Comparison of ENCODE assay signal across 20 mouse cellular contexts in genomic region chr6:91210852-91211251, GRCm38 (mm10). TPM values are rescaled to one million over a fixed set of nuclear protein-coding genes. Genes with fewer than 3 reads are reported as not detected.
DNase-seq lines count a peak whose midpoint lies in the region; ATAC-seq and TF ChIP-seq lines count a peak whose summit lies in the region.
"Had no signal": no experiment of that assay in that cellular context is flagged by ENCODE, and none has a peak within 500 bp of the region (broad histone marks: within the 10 kb centered on the region; RNA-seq: fewer than 3 reads in every experiment).

No protein-coding gene starts in this region.

- no peak overlapping the region for H3K9ac ChIP-seq in lung, embryonic 14.5 days
- no peak overlapping the region for H3K9ac ChIP-seq in embryonic facial prominence, embryonic 13.5 days
- H3K9ac ChIP-seq in limb, embryonic 13.5 days, result no peak overlapping the region
- H3K9ac ChIP-seq: forebrain, embryonic 12.5 days; neural tube, embryonic 15.5 days had no signal

- no peaks in the 10 kb centered on the region for H3K36me3 ChIP-seq in lung, embryonic 14.5 days (ENCODE audit: insufficient read depth)
- H3K36me3 ChIP-seq in embryonic facial prominence, embryonic 13.5 days, result 0 out of 2 replicates have a peak, but pooled peaks cover 3% of the 10 kb centered on the region
- H3K36me3 ChIP-seq in limb, embryonic 13.5 days, result peaks cover 6% of the 10 kb centered on the region
- H3K36me3 ChIP-seq: forebrain, embryonic 12.5 days; neural tube, embryonic 15.5 days had no signal

- peaks cover 9% of the 10 kb centered on the region for H3K27me3 ChIP-seq in lung, embryonic 14.5 days (ENCODE audit: insufficient read depth, low read length)
- no peaks in the 10 kb centered on the region for H3K27me3 ChIP-seq in embryonic facial prominence, embryonic 13.5 days
- H3K27me3 ChIP-seq in limb, embryonic 13.5 days, result no peaks in the 10 kb centered on the region

- WGBS in lung, embryonic 14.5 days, result 30% methylated on average over 3 of the region's 3 CpGs
- WGBS in lung, adult 2 months, result 51% methylated on average over 3 of the region's 3 CpGs
- 67% methylated on average over 3 of the region's 3 CpGs for WGBS in embryonic facial prominence, embryonic 13.5 days
- 62% methylated on average over 3 of the region's 3 CpGs for WGBS in limb, embryonic 13.5 days

- H3K4me2 ChIP-seq in lung, embryonic 14.5 days, result no peak overlapping the region
- no peak overlapping the region for H3K4me2 ChIP-seq in embryonic facial prominence, embryonic 13.5 days
- no peak overlapping the region for H3K4me2 ChIP-seq in limb, embryonic 13.5 days (replicated peaks)
- H3K4me2 ChIP-seq: forebrain, embryonic 12.5 days; neural tube, embryonic 15.5 days had no signal

- intact Hi-C loops in gastrocnemius, adult 2 months (cut with DNase I), result no loop called here
- intact Hi-C loops in left cerebral cortex, postnatal 10 days (cut with DNase I), result no loop called here

- H3K4me3 ChIP-seq in lung, embryonic 14.5 days (ENCODE audit: low read depth, low read length), result no peak overlapping the region
- no peak overlapping the region for H3K4me3 ChIP-seq in lung, adult 2 months (replicated peaks; ENCODE audit: extremely low read depth, low read depth, low read length)
- H3K4me3 ChIP-seq in embryonic facial prominence, embryonic 13.5 days, result no peak overlapping the region
- no peak overlapping the region for H3K4me3 ChIP-seq in limb, embryonic 13.5 days
- H3K4me3 ChIP-seq in gastrocnemius, adult 2 months, result no peak overlapping the region
- H3K4me3 ChIP-seq: forebrain, embryonic 12.5 days; heart, adult 2 months; neural tube, embryonic 15.5 days had no signal

- ATAC-seq in lung, embryonic 14.5 days (ENCODE audit: insufficient read depth), result peak; percentile 39; the same call in 1 of the 2 replicates
- no peak for ATAC-seq in embryonic facial prominence, embryonic 13.5 days (ENCODE audit: insufficient number of reproducible peaks, insufficient read depth, low FRiP score, low TSS enrichment, low read depth)
- no peak for ATAC-seq in limb, embryonic 13.5 days (ENCODE audit: low FRiP score, low read depth)

- no peaks in the 10 kb centered on the region for H3K9me3 ChIP-seq in lung, embryonic 14.5 days (ENCODE audit: low read depth, low read length)
- H3K9me3 ChIP-seq in embryonic facial prominence, embryonic 13.5 days, result no peaks in the 10 kb centered on the region
- H3K9me3 ChIP-seq in limb, embryonic 13.5 days, result no peaks in the 10 kb centered on the region
- H3K9me3 ChIP-seq: forebrain, embryonic 12.5 days; neural tube, embryonic 15.5 days had no signal

- no peak for TF ChIP-seq CTCF in lung, embryonic 14.5 days (IDR thresholded peaks at IDR 0.05; ENCODE audit: low read depth)
- no peak for TF ChIP-seq CTCF in lung, adult 2 months (IDR thresholded peaks at IDR 0.05; ENCODE audit: insufficient read depth, low read length)
- TF ChIP-seq CTCF in gastrocnemius, adult 2 months (IDR thresholded peaks at IDR 0.05), result no peak

- peak; percentile 94 for DNase-seq in heart, adult 11 months
- no peak for DNase-seq in heart, adult 9 months (ENCODE audit: low spot score in 2 of 2)
- DNase-seq in lung, embryonic 14.5 days, result peak; percentile 21
- no peak for DNase-seq in lung, adult 2 months
- DNase-seq in gastrocnemius, adult 2 months, result no peak
- DNase-seq in left cerebral cortex, postnatal 10 days (ENCODE audit: extremely low spot score in 1 of 2, low spot score in 2 of 2), result no peak
- DNase-seq: cerebellum, adult 11-12 months; cerebellum, postnatal 36 days; kidney, adult 8-10 months; kidney, postnatal 4 days; left cerebral cortex, postnatal 4 days; lung, postnatal 10 days; spleen, adult 18-20 months; thymus, postnatal 36 days had no signal

- H3K27ac ChIP-seq in lung, embryonic 14.5 days (ENCODE audit: low read depth), result peak overlapping the region; percentile 24; the same call in 1 of the 2 replicates
- peak overlapping the region; percentile 79 for H3K27ac ChIP-seq in embryonic facial prominence, embryonic 13.5 days
- peak overlapping the region; percentile 78; the same call in 1 of the 2 replicates for H3K27ac ChIP-seq in limb, embryonic 13.5 days
- no peak overlapping the region for H3K27ac ChIP-seq in gastrocnemius, adult 2 months
- H3K27ac ChIP-seq: heart, adult 2 months; stomach, postnatal 0 days had no signal

- peaks cover 5% of the 10 kb centered on the region; the same call in 1 of the 2 replicates for H3K4me1 ChIP-seq in lung, embryonic 14.5 days (ENCODE audit: insufficient read depth)
- no peaks in the 10 kb centered on the region; the same call in 1 of the 2 replicates for H3K4me1 ChIP-seq in lung, adult 2 months (ENCODE audit: control insufficient read depth, insufficient read depth, low read length)
- H3K4me1 ChIP-seq in embryonic facial prominence, embryonic 13.5 days, result peaks cover 69% of the 10 kb centered on the region
- peaks cover 75% of the 10 kb centered on the region for H3K4me1 ChIP-seq in limb, embryonic 13.5 days

- no peak for TF ChIP-seq POLR2A in lung, adult 2 months (IDR thresholded peaks at IDR 0.05; ENCODE audit: borderline replicate concordance, extremely low read depth, low read depth, low read length)

RNA-seq across cellular contexts. Expression of gene Fbln2, which starts 1.4 kb away (rescaled TPM):
- polyA plus RNA-seq in lung, embryonic 14.5 days (2014; fragmentation: Nextera tagmentation; extraction: Ambion mirVana), result 22.9 and 32.3 TPM in 2 replicates
- polyA plus RNA-seq in lung, adult 2 months (2012; rRNA removed), result 63.0 and 88.3 TPM in 2 replicates
- 298 and 344 TPM in 2 replicates for polyA plus RNA-seq in embryonic facial prominence, embryonic 13.5 days (2015; fragmentation: Nextera tagmentation; extraction: Ambion mirVana)
- 192 and 196 TPM in 2 replicates for polyA plus RNA-seq in limb, embryonic 13.5 days (2015; fragmentation: Nextera tagmentation; extraction: Ambion mirVana)
- 10 to 100 TPM; 43.6 to 64.7 TPM for total RNA-seq in gastrocnemius, adult 2 months (2021)
- total RNA-seq in left cerebral cortex, postnatal 10 days (2021), result 10 to 100 TPM in 1 of 2 experiments, 1 to 10 TPM in 1; 9.8 to 10.9 TPM

RNA-seq across cellular contexts. Expression of gene Hdac11, which starts 54.4 kb away (rescaled TPM):
- polyA plus RNA-seq in lung, embryonic 14.5 days (2014; fragmentation: Nextera tagmentation; extraction: Ambion mirVana), result 8.1 and 8.8 TPM in 2 replicates
- polyA plus RNA-seq in lung, adult 2 months (2012; rRNA removed), result 18.4 and 18.7 TPM in 2 replicates
- 12.8 and 15.6 TPM in 2 replicates for polyA plus RNA-seq in embryonic facial prominence, embryonic 13.5 days (2015; fragmentation: Nextera tagmentation; extraction: Ambion mirVana)
- polyA plus RNA-seq in limb, embryonic 13.5 days (2015; fragmentation: Nextera tagmentation; extraction: Ambion mirVana), result 16.1 and 18.6 TPM in 2 replicates
- total RNA-seq in gastrocnemius, adult 2 months (2021), result 1 to 10 TPM; 5.1 to 6.5 TPM
- 100 to 1,000 TPM; 111 to 117 TPM for total RNA-seq in left cerebral cortex, postnatal 10 days (2021)

Comparison
In these comparisons a context has a peak if more than half of its experiments do, and no peak if none do; other contexts are left out.
1. DNase-seq: peak in heart, adult 11 months (single experiment) and lung, embryonic 14.5 days (single experiment); none in heart, adult 9 months (0 of 2), lung, adult 2 months (single experiment), gastrocnemius, adult 2 months (single experiment) and left cerebral cortex, postnatal 10 days (0 of 2).